Mouse (Mus musculus): Measurements from ENCODE around the gene Tmem221.

Gene Tmem221

DNA sequence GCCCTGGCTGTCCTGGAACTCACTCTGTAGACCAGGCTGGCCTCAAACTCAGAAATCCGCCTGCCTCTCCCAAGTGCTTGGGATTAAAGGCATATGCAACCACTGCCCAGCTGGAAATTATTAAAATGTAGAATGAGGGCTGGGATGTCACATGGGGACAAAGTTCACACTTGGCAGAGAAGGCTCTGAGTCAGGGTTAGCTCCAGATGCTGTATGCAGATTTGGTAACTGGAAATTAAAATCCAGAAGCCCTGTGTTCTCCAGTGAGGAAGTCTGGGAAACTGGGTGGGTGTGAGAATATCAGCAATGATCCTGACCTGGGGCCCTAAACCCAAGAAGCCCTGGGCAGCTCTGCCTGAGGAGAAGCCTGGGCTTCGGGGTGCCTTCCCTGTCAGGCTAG, 49.4 kb downstream of the Tmem221 start:
- WGBS, result 73% methylated on average over 2 of the region's 2 CpGs

GRCm38 (mm10) chr8:71507589-71508104, 51.0 kb downstream of the Tmem221 start:
- WGBS, result under 1% methylated on average over 61 of the region's 61 CpGs

- WGBS, result 69% methylated on average over 4 of the region's 4 CpGs
Measured at GRCm38 (mm10) chr8:71505979-71506378, 52.7 kb downstream of the Tmem221 start.

DNA sequence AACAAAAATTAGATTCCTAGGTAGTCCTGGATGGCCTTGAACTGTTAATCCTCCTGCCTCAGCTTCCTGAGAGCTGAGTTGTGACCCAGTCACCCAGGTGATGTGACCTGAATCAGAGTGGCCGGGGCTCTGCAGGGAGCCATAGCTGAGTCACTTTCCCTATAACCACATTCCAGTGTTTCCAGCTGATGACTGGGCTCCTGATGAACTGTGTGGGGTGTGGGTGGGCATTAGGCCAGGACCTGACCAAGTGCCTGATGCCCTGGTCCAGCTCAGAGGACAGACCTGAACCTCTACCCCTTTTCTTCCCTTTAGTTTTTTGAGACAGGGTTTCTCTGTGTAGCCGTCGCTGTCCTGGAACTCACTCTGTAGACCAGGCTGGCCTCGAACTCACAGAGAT, 53.3 kb downstream of the Tmem221 start:
- WGBS, result 96% methylated on average over 4 of the region's 4 CpGs

DNA sequence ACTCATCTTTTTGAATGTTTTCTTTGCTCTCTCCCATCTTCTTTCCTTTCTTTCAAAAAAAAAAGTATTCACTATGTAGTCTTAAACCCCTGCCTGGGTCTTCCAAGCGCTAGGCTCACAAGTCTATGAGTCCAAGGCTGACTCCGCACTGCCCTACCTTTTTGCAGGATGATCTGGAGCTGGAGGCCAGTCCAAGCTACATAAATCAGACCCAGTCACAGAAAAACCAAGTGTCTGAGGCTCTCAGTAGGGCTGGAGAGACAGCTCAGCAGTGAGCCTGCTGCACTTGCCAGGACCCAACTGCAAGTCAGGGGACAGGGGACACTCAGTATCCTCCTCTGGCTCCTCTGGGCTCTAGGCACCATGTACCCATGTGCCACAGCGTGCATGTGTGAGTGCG, 54.3 kb downstream of the Tmem221 start:
- 98% methylated on average over 4 of the region's 4 CpGs for WGBS
